Mouse (Mus musculus) MN1 (cell line): ENCODE measurements around the gene Jak3.
"Not testable (repeated sequence)": the region's sequence is repeated elsewhere in the genome, so short reads cannot be mapped to it uniquely, and the experiment has no call there.

ENCODE experiments used
- DNase-seq: peaks from one replicate; pipeline ENCODE4 v3.0.0-alpha.2; 2016; ENCODE audit warnings: low spot score

The Jak3 gene

GRCm38 (mm10) chr8:71723047-71723551, 47.0 kb downstream of the Jak3 start:
- no peak for DNase-seq

GRCm38 (mm10) chr8:71724389-71724788, 48.3 kb downstream of the Jak3 start:
- DNase-seq, result no peak

GRCm38 (mm10) chr8:71725122-71725924, 49.2 kb downstream of the Jak3 start, which contains the start of gene Fcho1:
Fcho1 (minus strand) TSS chr8:71725716.
- peak; percentile 93 for DNase-seq

- DNase-seq, result peak; percentile 67
Measured at GRCm38 (mm10) chr8:71728240-71728785, 52.2 kb downstream of the Jak3 start.

- DNase-seq, result peak; percentile 66
Measured at GRCm38 (mm10) chr8:71728826-71729620, 52.9 kb downstream of the Jak3 start.

- peak; percentile 74 for DNase-seq
Measured at GRCm38 (mm10) chr8:71731652-71732230, 55.6 kb downstream of the Jak3 start.

- not testable (repeated sequence) for DNase-seq
Measured at GRCm38 (mm10) chr8:71738316-71738715, 62.2 kb downstream of the Jak3 start.
